Mouse (Mus musculus): ENCODE results near the gene Creb1.

DNA sequence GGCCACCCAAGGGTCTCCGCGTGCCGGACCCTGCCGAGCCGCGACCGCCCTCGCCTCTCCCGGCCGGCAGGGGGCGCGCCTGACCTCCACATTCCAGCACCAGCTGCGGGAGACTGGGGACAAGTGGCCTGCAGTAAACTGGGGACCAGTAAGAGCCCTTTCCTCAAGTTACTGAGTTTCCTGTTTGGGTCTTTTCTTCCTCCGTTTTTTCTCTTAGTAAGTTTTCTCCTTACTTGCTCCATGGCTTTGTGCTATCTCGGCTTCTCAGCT is 85.2 kb downstream of the Creb1 start:
- TF ChIP-seq CTCF (IDR thresholded peaks at IDR 0.05; ENCODE audit: borderline replicate concordance, insufficient read depth, low read depth, low read length) (peak; percentile 82), POLR2A (IDR thresholded peaks at IDR 0.05; ENCODE audit: borderline replicate concordance, insufficient read depth, low read length) (no peak)

Measured in cerebellum, adult 2 months (tissue).